Mouse (Mus musculus): Measurements from ENCODE around the gene Nmt1. TPM values are rescaled to one million over a fixed set of nuclear protein-coding genes. Genes with fewer than 3 reads are reported as not detected.

Gene Nmt1
- polyA plus RNA-seq, 1 experiment from 2014 or later: 69.8 TPM

DNA sequence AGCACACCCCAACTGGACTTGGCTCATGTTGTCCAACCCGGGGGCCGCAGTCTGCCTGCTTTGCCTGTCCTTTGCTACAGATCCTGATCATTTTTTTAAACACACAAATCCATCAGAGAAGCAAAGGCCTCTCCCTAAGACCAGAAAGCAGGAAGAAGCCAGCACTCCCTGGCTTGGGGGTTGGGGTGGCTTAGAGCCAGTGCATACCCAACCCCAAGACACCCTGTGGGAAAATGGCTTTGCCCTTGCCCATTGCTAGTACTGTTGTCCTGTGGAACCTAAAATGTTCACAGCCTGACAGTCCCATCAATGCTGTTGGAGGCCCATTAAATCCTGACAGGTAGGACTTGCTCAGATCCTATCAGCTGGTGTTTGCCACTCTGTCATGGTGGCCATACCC, 41.7 kb downstream of the Nmt1 start:
- Histone ChIP-seq H3K4me1 (ENCODE audit: control insufficient read depth, insufficient read depth, low read length) (no peaks in the 10 kb centered on the region), H3K4me3 (ENCODE audit: low read depth, low read length) (no peak overlapping the region), H3K36me3 (ENCODE audit: control insufficient read depth, insufficient read depth, low read length) (peaks cover 21% of the 10 kb centered on the region; the same call in 1 of the 2 replicates), H3K27me3 (ENCODE audit: control insufficient read depth, insufficient read depth, low read length) (no peaks in the 10 kb centered on the region), H3K9me3 (ENCODE audit: control insufficient read depth, low read length) (no peaks in the 10 kb centered on the region), H3K27ac (replicated peaks; ENCODE audit: low read depth, low read length) (no peak overlapping the region), H3K4me2 (ENCODE audit: low read depth, severe bottlenecking) (no peak overlapping the region), H3K9ac (ENCODE audit: low read length) (no peak overlapping the region)
- WGBS: 93% methylated on average over 2 of the region's 2 CpGs
- DNase-seq (ENCODE audit: low spot score) (no peak), ATAC-seq (ENCODE audit: insufficient number of reproducible peaks, low FRiP score, low TSS enrichment, low read depth) (no peak)

DNA sequence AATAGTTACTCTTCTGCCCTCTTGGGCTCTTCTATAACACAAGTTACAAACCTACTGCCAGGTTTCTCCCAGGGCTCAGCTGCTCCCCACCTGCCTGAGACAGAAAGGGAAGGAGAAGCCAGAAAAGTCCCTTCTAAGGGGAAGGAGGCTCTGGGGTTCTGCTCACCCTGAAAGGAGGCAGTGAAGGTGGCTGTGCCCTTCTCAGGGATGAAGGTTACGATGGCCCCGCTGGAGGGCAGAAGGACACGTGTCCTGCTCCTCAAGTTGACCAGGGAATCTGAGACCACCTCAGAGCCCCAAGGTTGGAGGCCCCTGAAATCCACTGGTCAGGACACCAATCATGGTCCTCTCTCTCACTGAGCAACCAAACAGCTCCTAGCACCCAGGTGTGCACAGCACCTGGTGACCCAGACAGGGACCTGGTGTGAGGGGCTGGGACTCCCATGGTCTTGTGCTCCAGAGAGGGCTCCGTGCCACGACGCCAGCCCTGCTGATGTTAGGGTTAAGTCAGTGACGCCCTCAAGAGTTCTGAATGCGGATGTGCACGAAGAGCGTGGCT, 42.4 kb downstream of the Nmt1 start:
- 93% methylated on average over 10 of the region's 10 CpGs for WGBS
- H3K27ac ChIP-seq (replicated peaks; ENCODE audit: low read depth, low read length): no peak overlapping the region
- no peak overlapping the region for H3K4me2 ChIP-seq (ENCODE audit: low read depth, severe bottlenecking)
- H3K4me1 ChIP-seq (ENCODE audit: control insufficient read depth, insufficient read depth, low read length): no peaks in the 10 kb centered on the region
- no peaks in the 10 kb centered on the region for H3K27me3 ChIP-seq (ENCODE audit: control insufficient read depth, insufficient read depth, low read length)
- ATAC-seq (ENCODE audit: insufficient number of reproducible peaks, low FRiP score, low TSS enrichment, low read depth) (no peak), DNase-seq (ENCODE audit: low spot score) (no peak)
- no peak overlapping the region for H3K9ac ChIP-seq (ENCODE audit: low read length)
- peaks cover 19% of the 10 kb centered on the region; the same call in 1 of the 2 replicates for H3K36me3 ChIP-seq (ENCODE audit: control insufficient read depth, insufficient read depth, low read length)
- no peak overlapping the region for H3K4me3 ChIP-seq (ENCODE audit: low read depth, low read length)
- no peaks in the 10 kb centered on the region for H3K9me3 ChIP-seq (ENCODE audit: control insufficient read depth, low read length)

DNA sequence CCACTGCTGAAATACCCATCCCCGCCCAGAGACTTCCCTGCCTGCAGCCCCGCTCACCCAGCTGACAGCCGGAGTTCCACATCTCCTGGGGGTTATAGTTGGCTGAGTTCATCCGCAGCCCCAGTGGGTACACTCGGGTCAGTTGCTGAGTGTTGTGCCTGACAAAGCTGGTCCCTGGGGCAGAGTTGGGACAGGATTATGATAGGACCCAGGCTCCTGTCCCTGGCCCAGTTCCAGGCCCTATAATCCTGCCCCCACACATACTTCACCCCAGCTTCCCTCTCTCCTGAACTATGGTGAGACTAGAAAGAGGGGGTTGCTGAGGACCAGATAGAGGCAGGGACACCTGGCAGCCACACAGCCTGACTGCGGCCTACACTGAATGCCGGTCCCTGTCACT, 45.7 kb downstream of the Nmt1 start:
- Histone ChIP-seq H3K27ac (replicated peaks; ENCODE audit: low read depth, low read length) (no peak overlapping the region), H3K4me1 (ENCODE audit: control insufficient read depth, insufficient read depth, low read length) (no peaks in the 10 kb centered on the region), H3K9me3 (ENCODE audit: control insufficient read depth, low read length) (no peaks in the 10 kb centered on the region), H3K36me3 (ENCODE audit: control insufficient read depth, insufficient read depth, low read length) (no peaks in the 10 kb centered on the region), H3K9ac (ENCODE audit: low read length) (no peak overlapping the region), H3K4me3 (ENCODE audit: low read depth, low read length) (no peak overlapping the region), H3K27me3 (ENCODE audit: control insufficient read depth, insufficient read depth, low read length) (no peaks in the 10 kb centered on the region), H3K4me2 (ENCODE audit: low read depth, severe bottlenecking) (no peak overlapping the region)
- ATAC-seq (ENCODE audit: insufficient number of reproducible peaks, low FRiP score, low TSS enrichment, low read depth): no peak
- 87% methylated on average over 7 of the region's 7 CpGs for WGBS
- DNase-seq (ENCODE audit: low spot score): no peak

DNA sequence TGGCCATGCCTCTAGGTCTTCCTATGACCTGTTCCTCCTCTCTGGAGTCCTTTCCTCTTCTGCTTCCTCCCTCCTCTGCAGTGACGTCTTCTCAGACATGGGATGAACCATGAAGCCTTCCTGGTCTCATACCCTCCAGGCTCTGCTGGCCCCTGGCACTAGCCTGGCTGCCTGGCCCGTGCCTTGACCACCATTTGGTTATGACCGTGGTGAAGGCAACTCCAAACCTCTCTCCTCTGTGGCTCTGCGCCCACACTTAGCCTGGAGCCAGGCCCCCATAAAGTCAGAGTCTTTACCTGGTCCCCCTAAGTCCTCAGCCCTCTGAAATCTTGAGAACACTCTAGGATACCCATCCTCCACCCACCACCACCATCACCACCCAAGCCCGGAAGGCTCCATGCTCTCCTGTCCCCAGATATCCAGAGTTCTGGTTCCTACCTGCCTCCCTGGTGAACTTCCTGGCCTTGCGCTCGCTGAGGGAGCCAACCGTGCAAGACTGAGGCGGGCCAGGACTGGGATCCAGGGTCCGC, 46.2 kb downstream of the Nmt1 start:
- Histone ChIP-seq H3K27me3 (ENCODE audit: control insufficient read depth, insufficient read depth, low read length) (no peaks in the 10 kb centered on the region; the same call in 1 of the 2 replicates), H3K9me3 (ENCODE audit: control insufficient read depth, low read length) (no peaks in the 10 kb centered on the region), H3K4me2 (ENCODE audit: low read depth, severe bottlenecking) (no peak overlapping the region), H3K27ac (replicated peaks; ENCODE audit: low read depth, low read length) (no peak overlapping the region), H3K4me1 (ENCODE audit: control insufficient read depth, insufficient read depth, low read length) (no peaks in the 10 kb centered on the region), H3K36me3 (ENCODE audit: control insufficient read depth, insufficient read depth, low read length) (no peaks in the 10 kb centered on the region), H3K4me3 (ENCODE audit: low read depth, low read length) (no peak overlapping the region), H3K9ac (ENCODE audit: low read length) (no peak overlapping the region)
- DNase-seq (ENCODE audit: low spot score) (no peak), ATAC-seq (ENCODE audit: insufficient number of reproducible peaks, low FRiP score, low TSS enrichment, low read depth) (no peak)
- WGBS: 50% methylated on average over 10 of the region's 10 CpGs

DNA sequence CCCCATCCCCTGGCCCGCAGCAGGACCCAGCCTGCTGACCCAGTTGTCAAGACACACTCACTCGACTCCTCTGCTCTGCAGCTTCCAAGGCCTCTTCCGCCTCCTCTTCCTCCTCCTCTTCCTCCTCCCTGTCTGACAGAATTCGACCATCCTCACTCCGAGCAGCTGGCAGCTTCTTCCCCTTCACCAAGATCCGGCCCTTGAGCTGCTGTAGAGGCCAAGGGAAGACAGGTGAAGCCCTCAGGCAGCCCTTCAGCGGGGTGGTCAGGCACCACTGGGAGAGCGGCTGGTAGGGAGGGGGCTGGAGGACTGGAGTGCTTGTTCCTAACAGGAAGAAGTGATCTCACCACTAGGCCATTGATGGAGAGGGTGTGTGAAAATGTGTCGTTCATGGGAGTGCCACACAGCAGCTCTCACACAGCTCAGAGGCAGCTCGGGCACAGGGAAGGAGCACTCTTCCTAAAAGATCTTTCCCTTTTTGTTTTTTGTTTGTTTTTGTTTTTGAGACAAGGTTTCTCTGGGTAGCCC, 46.9 kb downstream of the Nmt1 start:
- Histone ChIP-seq H3K4me1 (ENCODE audit: control insufficient read depth, insufficient read depth, low read length) (no peaks in the 10 kb centered on the region), H3K4me3 (ENCODE audit: low read depth, low read length) (no peak overlapping the region), H3K36me3 (ENCODE audit: control insufficient read depth, insufficient read depth, low read length) (no peaks in the 10 kb centered on the region), H3K9me3 (ENCODE audit: control insufficient read depth, low read length) (no peaks in the 10 kb centered on the region), H3K27me3 (ENCODE audit: control insufficient read depth, insufficient read depth, low read length) (peaks cover 3% of the 10 kb centered on the region; the same call in 1 of the 2 replicates), H3K4me2 (ENCODE audit: low read depth, severe bottlenecking) (no peak overlapping the region), H3K27ac (replicated peaks; ENCODE audit: low read depth, low read length) (no peak overlapping the region), H3K9ac (ENCODE audit: low read length) (peak overlapping the region; percentile 27; the same call in 1 of the 2 replicates)
- ATAC-seq (ENCODE audit: insufficient number of reproducible peaks, low FRiP score, low TSS enrichment, low read depth): no peak
- 21% methylated on average over 10 of the region's 10 CpGs for WGBS
- no peak for DNase-seq (ENCODE audit: low spot score)

DNA sequence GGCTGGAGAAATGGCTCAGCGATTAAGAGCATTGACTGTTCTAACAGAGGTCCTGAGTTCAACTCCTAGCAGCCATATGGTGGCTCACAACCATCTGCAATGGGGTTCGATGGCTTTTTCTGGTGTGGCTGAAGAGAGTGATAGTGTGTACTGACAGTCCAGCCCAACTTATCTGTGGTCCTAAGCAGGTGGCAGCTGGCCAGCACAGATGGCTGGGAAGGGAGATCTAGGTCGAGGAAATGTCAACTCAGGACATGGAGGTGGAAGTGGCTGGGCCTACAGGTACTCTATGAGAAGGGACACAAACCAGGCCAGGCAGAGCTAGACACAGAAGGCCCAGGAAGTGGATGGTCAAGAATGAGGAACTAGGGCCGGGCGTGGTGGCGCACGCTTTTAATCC, 48.0 kb downstream of the Nmt1 start:
- Histone ChIP-seq H3K4me2 (ENCODE audit: low read depth, severe bottlenecking) (no peak overlapping the region), H3K27ac (replicated peaks; ENCODE audit: low read depth, low read length) (no peak overlapping the region), H3K9me3 (ENCODE audit: control insufficient read depth, low read length) (no peaks in the 10 kb centered on the region), H3K27me3 (ENCODE audit: control insufficient read depth, insufficient read depth, low read length) (peaks cover 14% of the 10 kb centered on the region), H3K36me3 (ENCODE audit: control insufficient read depth, insufficient read depth, low read length) (no peaks in the 10 kb centered on the region), H3K9ac (ENCODE audit: low read length) (no peak overlapping the region), H3K4me1 (ENCODE audit: control insufficient read depth, insufficient read depth, low read length) (peaks cover 7% of the 10 kb centered on the region), H3K4me3 (ENCODE audit: low read depth, low read length) (no peak overlapping the region)
- DNase-seq (ENCODE audit: low spot score) (no peak), ATAC-seq (ENCODE audit: insufficient number of reproducible peaks, low FRiP score, low TSS enrichment, low read depth) (no peak)
- WGBS: 90% methylated on average over 7 of the region's 7 CpGs

DNA sequence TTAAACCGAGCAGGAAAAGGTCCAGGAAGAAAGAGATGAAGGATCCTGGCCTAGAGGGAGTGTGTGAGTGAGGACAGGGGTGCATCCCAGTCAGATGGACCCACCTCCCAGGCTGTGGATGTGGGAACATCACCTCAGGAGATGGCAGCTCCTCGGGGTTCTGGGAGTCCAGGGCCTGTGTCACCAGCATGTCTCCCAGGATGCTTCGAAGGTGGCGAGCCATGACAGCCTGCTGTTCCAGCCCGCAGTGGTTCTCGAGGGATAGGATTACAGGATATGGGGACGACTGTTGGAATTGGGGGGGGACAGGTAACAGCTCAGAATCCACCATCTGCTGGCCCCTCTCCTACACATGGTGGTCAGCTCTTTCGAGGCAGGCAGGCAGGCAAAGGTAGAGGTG, 48.6 kb downstream of the Nmt1 start:
- Histone ChIP-seq H3K27me3 (ENCODE audit: control insufficient read depth, insufficient read depth, low read length) (peaks cover 17% of the 10 kb centered on the region), H3K27ac (replicated peaks; ENCODE audit: low read depth, low read length) (no peak overlapping the region), H3K4me1 (ENCODE audit: control insufficient read depth, insufficient read depth, low read length) (peaks cover 7% of the 10 kb centered on the region), H3K9ac (ENCODE audit: low read length) (no peak overlapping the region), H3K9me3 (ENCODE audit: control insufficient read depth, low read length) (no peaks in the 10 kb centered on the region), H3K4me2 (ENCODE audit: low read depth, severe bottlenecking) (no peak overlapping the region), H3K36me3 (ENCODE audit: control insufficient read depth, insufficient read depth, low read length) (no peaks in the 10 kb centered on the region), H3K4me3 (ENCODE audit: low read depth, low read length) (no peak overlapping the region)
- no peak for DNase-seq (ENCODE audit: low spot score)
- WGBS: 82% methylated on average over 8 of the region's 8 CpGs
- ATAC-seq (ENCODE audit: insufficient number of reproducible peaks, low FRiP score, low TSS enrichment, low read depth): no peak

DNA sequence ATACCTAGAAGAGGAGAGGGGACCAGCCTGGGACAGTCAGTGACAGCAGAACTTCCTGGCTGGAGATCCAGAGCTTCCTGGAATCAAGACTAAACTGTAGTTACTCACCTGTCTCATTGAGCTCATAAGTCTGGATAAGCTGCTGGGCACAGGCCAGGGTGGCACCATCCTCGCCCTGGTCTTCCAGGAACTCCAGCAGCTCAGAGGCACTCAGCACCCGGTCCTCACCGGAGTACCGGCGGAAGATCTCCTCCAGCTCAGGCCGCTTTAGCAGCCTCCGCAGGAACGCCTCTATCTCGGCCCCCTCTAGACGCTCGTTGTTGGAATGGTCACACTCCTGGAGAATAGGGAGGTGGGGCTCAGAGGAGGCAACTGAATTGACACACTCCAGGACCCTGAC, 50.1 kb downstream of the Nmt1 start:
- no peak overlapping the region for H3K9ac ChIP-seq (ENCODE audit: low read length)
- DNase-seq (ENCODE audit: low spot score): no peak
- no peak for ATAC-seq (ENCODE audit: insufficient number of reproducible peaks, low FRiP score, low TSS enrichment, low read depth)
- no peak overlapping the region for H3K27ac ChIP-seq (replicated peaks; ENCODE audit: low read depth, low read length)
- H3K9me3 ChIP-seq (ENCODE audit: control insufficient read depth, low read length): no peaks in the 10 kb centered on the region
- no peak overlapping the region for H3K4me3 ChIP-seq (ENCODE audit: low read depth, low read length)
- H3K4me1 ChIP-seq (ENCODE audit: control insufficient read depth, insufficient read depth, low read length): peaks cover 7% of the 10 kb centered on the region
- no peaks in the 10 kb centered on the region for H3K36me3 ChIP-seq (ENCODE audit: control insufficient read depth, insufficient read depth, low read length)
- H3K27me3 ChIP-seq (ENCODE audit: control insufficient read depth, insufficient read depth, low read length): peaks cover 17% of the 10 kb centered on the region
- H3K4me2 ChIP-seq (ENCODE audit: low read depth, severe bottlenecking): no peak overlapping the region
- 78% methylated on average over 11 of the region's 11 CpGs for WGBS

All from limb, embryonic 11.5 days (tissue).